Mouse (Mus musculus) embryonic fibroblast, embryonic 13.5 days (primary cell): ENCODE data around the gene Agmat.

Experiments used
- CTCF ChIP-seq: IDR thresholded peaks from 2 replicates; pipeline ENCODE4 v1.5.1; 2011; ENCODE audit warnings: mild to moderate bottlenecking, control low read depth, low read length, moderate library complexity, borderline replicate concordance; ENCODE audit not compliant: insufficient read depth
- POLR2A ChIP-seq: IDR thresholded peaks from 2 replicates; pipeline ENCODE4 v1.6.1; 2011; ENCODE audit warnings: low read depth, mild to moderate bottlenecking, control low read depth, low read length, moderate library complexity

GRCm38 (mm10) chr4:141730401-141730800 lies 16.1 kb upstream of the Agmat start:
- no peak for TF ChIP-seq CTCF
- TF ChIP-seq POLR2A: no peak
